ENCODE assay signal across 7 mouse cellular contexts in the genomic region with DNA sequence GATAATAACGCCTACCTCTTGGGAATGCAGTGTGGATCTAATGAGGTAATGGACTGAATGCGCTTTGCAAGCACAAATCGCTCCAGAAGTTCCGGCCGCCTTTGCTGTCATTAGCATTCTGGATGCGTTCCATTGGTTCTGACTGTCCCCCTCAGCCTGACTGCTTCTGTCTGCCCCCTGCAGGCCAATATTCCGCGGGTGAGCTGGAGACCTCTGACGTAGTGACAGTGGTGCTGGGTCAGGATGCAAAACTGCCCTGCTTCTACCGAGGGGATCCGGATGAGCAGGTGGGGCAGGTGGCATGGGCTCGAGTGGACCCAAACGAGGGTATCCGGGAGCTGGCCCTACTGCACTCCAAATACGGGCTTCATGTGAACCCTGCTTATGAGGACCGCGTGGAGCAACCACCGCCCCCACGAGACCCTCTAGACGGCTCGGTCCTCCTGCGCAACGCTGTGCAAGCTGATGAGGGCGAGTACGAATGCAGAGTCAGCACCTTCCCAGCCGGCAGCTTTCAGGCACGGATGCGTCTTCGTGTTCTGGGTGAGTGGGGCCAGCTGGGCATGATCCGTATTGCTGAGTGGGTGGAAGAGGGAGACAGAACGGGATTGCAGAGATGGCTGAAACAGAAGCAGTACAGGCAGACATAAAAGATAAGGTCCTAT. TPM values are rescaled to one million over a fixed set of nuclear protein-coding genes. Genes with fewer than 3 reads are reported as not detected.
A peak's percentile ranks its signal among the peaks of the same experiment; 100 is the strongest.
DNase-seq lines count a peak whose midpoint lies in the region; ATAC-seq lines count a peak whose summit lies in the region.

No protein-coding gene starts in this region.

- peaks cover 11% of the 10 kb centered on the region for H3K4me1 ChIP-seq in limb, embryonic 10.5 days
- H3K4me1 ChIP-seq in midbrain, embryonic 11.5 days (ENCODE audit: control insufficient read depth, insufficient read depth, low read length): peaks cover 4% of the 10 kb centered on the region; the same call in 1 of the 2 replicates

- DNase-seq in adrenal gland, postnatal 25 days: peak; percentile 80
- peak; percentile 75 for DNase-seq in embryo, embryonic 9.5 days (ENCODE audit: extremely low spot score)
- peak; percentile 98 for DNase-seq in heart, adult 11 months
- peak; percentile 66 for DNase-seq in kidney, adult 11 months
- peak; percentile 68 for DNase-seq in limb, embryonic 10.5 days (ENCODE audit: low spot score)
- DNase-seq in midbrain, embryonic 11.5 days (ENCODE audit: low spot score, missing footprints): peak; percentile 98
- DNase-seq in right cerebral cortex, postnatal 4 days: peak; percentile 70

- no peaks in the 10 kb centered on the region for H3K36me3 ChIP-seq in limb, embryonic 10.5 days
- no peaks in the 10 kb centered on the region for H3K36me3 ChIP-seq in midbrain, embryonic 11.5 days (ENCODE audit: control insufficient read depth, insufficient read depth, low read length)

- peak; percentile 91 for ATAC-seq in midbrain, embryonic 11.5 days (ENCODE audit: low FRiP score)

- 8% methylated on average over 31 of the region's 31 CpGs for WGBS in limb, embryonic 10.5 days
- 5% methylated on average over 31 of the region's 31 CpGs for WGBS in midbrain, embryonic 11.5 days

- H3K4me3 ChIP-seq in limb, embryonic 10.5 days: peak overlapping the region; percentile 33
- peak overlapping the region; percentile 22 for H3K4me3 ChIP-seq in midbrain, embryonic 11.5 days (ENCODE audit: low read depth, low read length)

- H3K27me3 ChIP-seq in limb, embryonic 10.5 days (ENCODE audit: low read depth, poor library complexity, severe bottlenecking): peaks cover 57% of the 10 kb centered on the region
- H3K27me3 ChIP-seq in midbrain, embryonic 11.5 days (ENCODE audit: control insufficient read depth, insufficient read depth, low read length): peaks cover 2% of the 10 kb centered on the region; the same call in 1 of the 2 replicates

- H3K9me3 ChIP-seq in limb, embryonic 10.5 days (replicated peaks): no peaks in the 10 kb centered on the region
- H3K9me3 ChIP-seq in midbrain, embryonic 11.5 days (ENCODE audit: control insufficient read depth, low read length): no peaks in the 10 kb centered on the region

- peak overlapping the region; percentile 40; the same call in 1 of the 2 replicates for H3K9ac ChIP-seq in midbrain, embryonic 11.5 days (ENCODE audit: low read length)

- no peak overlapping the region for H3K27ac ChIP-seq in limb, embryonic 10.5 days
- no peak overlapping the region for H3K27ac ChIP-seq in midbrain, embryonic 11.5 days (ENCODE audit: low read depth, low read length)

- H3K4me2 ChIP-seq in midbrain, embryonic 11.5 days: peak overlapping the region; percentile 46

RNA-seq across cellular contexts. Expression of gene Arhgap30, which starts 8.7 kb away (rescaled TPM):
- 1.8 and 2.2 TPM in 2 replicates for total RNA-seq in adrenal gland, postnatal 25 days (2021)
- polyA plus RNA-seq in limb, embryonic 10.5 days (2016; fragmentation: Nextera tagmentation; extraction: Ambion mirVana): 0.56 and 0.69 TPM in 2 replicates
- polyA plus RNA-seq in midbrain, embryonic 11.5 days (2014; fragmentation: Nextera tagmentation; extraction: Ambion mirVana): 0.38 and 0.57 TPM in 2 replicates

RNA-seq across cellular contexts. Expression of gene Nectin4, which starts 10.2 kb away (rescaled TPM):
- total RNA-seq in adrenal gland, postnatal 25 days (2021): 0.12 TPM in 1 of 2 replicates, not detected in the other
- 3.4 and 4.8 TPM in 2 replicates for polyA plus RNA-seq in limb, embryonic 10.5 days (2016; fragmentation: Nextera tagmentation; extraction: Ambion mirVana)
- polyA plus RNA-seq in midbrain, embryonic 11.5 days (2014; fragmentation: Nextera tagmentation; extraction: Ambion mirVana): 0.49 and 0.65 TPM in 2 replicates

RNA-seq across cellular contexts. Expression of gene Klhdc9, which starts 19.5 kb away (rescaled TPM):
- total RNA-seq in adrenal gland, postnatal 25 days (2021): 1.4 and 4.9 TPM in 2 replicates
- 1.6 and 2.4 TPM in 2 replicates for polyA plus RNA-seq in limb, embryonic 10.5 days (2016; fragmentation: Nextera tagmentation; extraction: Ambion mirVana)
- 1.4 and 2.3 TPM in 2 replicates for polyA plus RNA-seq in midbrain, embryonic 11.5 days (2014; fragmentation: Nextera tagmentation; extraction: Ambion mirVana)

RNA-seq across cellular contexts. Expression of gene Usf1, which starts 31.0 kb away (rescaled TPM):
- 62.9 and 95.1 TPM in 2 replicates for total RNA-seq in adrenal gland, postnatal 25 days (2021)
- 119 and 127 TPM in 2 replicates for polyA plus RNA-seq in limb, embryonic 10.5 days (2016; fragmentation: Nextera tagmentation; extraction: Ambion mirVana)
- 152 and 154 TPM in 2 replicates for polyA plus RNA-seq in midbrain, embryonic 11.5 days (2014; fragmentation: Nextera tagmentation; extraction: Ambion mirVana)

RNA-seq across cellular contexts. Expression of gene Pfdn2, which starts 34.6 kb away (rescaled TPM):
- 140 and 145 TPM in 2 replicates for total RNA-seq in adrenal gland, postnatal 25 days (2021)
- 149 TPM in 2 replicates for polyA plus RNA-seq in limb, embryonic 10.5 days (2016; fragmentation: Nextera tagmentation; extraction: Ambion mirVana)
- 64.8 and 69.8 TPM in 2 replicates for polyA plus RNA-seq in midbrain, embryonic 11.5 days (2014; fragmentation: Nextera tagmentation; extraction: Ambion mirVana)
